Mouse (Mus musculus): ENCODE results near the gene Uvssa.

Uvssa gene

GRCm38 (mm10) chr5:33443794-33444193 is 65.4 kb downstream of the Uvssa start:
- DNase-seq = no peak

- no peak for DNase-seq
Observed at GRCm38 (mm10) chr5:33455737-33456136, 77.4 kb downstream of the Uvssa start.

- DNase-seq = no peak
Observed at GRCm38 (mm10) chr5:33458132-33458622, 79.8 kb downstream of the Uvssa start.

GRCm38 (mm10) chr5:33459111-33459510 is 80.8 kb downstream of the Uvssa start:
- no peak for DNase-seq

- no peak for DNase-seq
Observed at GRCm38 (mm10) chr5:33464390-33464789, 86.0 kb downstream of the Uvssa start.

DNA sequence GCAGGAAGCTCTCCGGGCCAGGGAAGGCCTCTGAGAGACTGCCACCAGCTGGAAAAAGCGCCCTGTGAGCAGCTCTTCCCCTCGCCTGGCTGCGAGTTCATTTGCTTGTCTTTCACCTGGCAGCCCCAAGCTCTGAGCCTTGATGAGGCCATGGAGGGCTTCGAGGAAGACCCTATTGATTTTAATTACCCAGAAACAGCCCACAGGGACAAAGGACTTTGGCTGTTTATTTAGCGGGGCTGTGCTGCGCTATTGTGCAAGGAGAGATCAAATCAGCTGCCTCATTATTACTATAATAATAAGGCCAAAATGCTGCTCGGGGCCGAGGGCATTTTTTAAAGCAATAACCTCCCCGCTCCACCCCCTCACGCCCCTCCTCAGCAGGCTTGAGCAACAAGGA is 87.1 kb downstream of the Uvssa start:
- DNase-seq = no peak
